In the genomic region with DNA sequence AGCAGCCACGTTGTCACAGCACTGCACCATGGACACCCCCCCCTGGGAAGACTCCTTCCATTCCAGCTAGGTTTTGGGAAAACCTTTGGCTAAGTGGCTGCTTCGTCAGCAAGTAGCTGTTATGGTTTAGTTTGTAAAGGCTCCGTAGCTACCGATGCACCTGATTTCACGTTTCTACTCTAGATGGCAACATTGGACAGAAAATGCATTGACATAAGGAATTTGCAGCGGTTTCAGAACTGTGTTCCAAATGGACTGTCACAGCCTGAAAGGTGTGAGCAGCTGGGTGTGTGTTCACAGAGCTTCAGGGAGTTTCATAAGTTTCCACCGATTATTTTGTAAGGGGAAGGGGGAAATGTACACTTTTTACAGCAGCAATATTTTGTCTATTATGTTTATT, we compare ENCODE assay signal across 22 mouse cellular contexts. TPM values are rescaled to one million over a fixed set of nuclear protein-coding genes. Genes with fewer than 3 reads are reported as not detected.
"Had no signal": no experiment of that assay in that cellular context is flagged by ENCODE, and none has a peak within 500 bp of the region (broad histone marks: within the 10 kb centered on the region; RNA-seq: fewer than 3 reads in every experiment).

No protein-coding gene starts in this region.

RNA-seq across cellular contexts. Expression of gene Olfr1122, which starts 9.0 kb away (rescaled TPM):
- total RNA-seq: layer of hippocampus, adult 18-20 months; layer of hippocampus, postnatal 25 days; left cerebral cortex, postnatal 10 days; megakaryocyte progenitor cell, adult 5-6 weeks; megakaryocyte-erythroid progenitor cell, adult 5-6 weeks; monocyte, adult 5-6 weeks; neutrophil, adult 5-6 weeks had no signal
- polyA plus RNA-seq: kidney, embryonic 16.5 days; limb, embryonic 10.5 days; limb, embryonic 13.5 days; liver, embryonic 12.5 days; liver, embryonic 15.5 days; lung, embryonic 16.5 days; midbrain, embryonic 11.5 days; midbrain, embryonic 15.5 days; myocyte; neural tube, embryonic 13.5 days; small intestine, adult 2 months; spleen, adult 2 months; stomach, embryonic 16.5 days; thymus, adult 2 months had no signal

RNA-seq across cellular contexts. Expression of gene Olfr1123, which starts 21.7 kb away (rescaled TPM):
- total RNA-seq: layer of hippocampus, adult 18-20 months; layer of hippocampus, postnatal 25 days; left cerebral cortex, adult 18-20 months; left cerebral cortex, postnatal 10 days; megakaryocyte progenitor cell, adult 5-6 weeks; megakaryocyte-erythroid progenitor cell, adult 5-6 weeks; monocyte, adult 5-6 weeks; neutrophil, adult 5-6 weeks had no signal
- polyA plus RNA-seq: kidney, embryonic 16.5 days; limb, embryonic 10.5 days; limb, embryonic 13.5 days; liver, embryonic 12.5 days; liver, embryonic 15.5 days; lung, embryonic 16.5 days; midbrain, embryonic 11.5 days; midbrain, embryonic 15.5 days; myocyte; neural tube, embryonic 13.5 days; small intestine, adult 2 months; spleen, adult 2 months; stomach, embryonic 16.5 days; thymus, adult 2 months had no signal

RNA-seq across cellular contexts. Expression of gene Olfr1121, which starts 25.0 kb away (rescaled TPM):
- total RNA-seq: layer of hippocampus, adult 18-20 months; layer of hippocampus, postnatal 25 days; left cerebral cortex, adult 18-20 months; left cerebral cortex, postnatal 10 days; megakaryocyte progenitor cell, adult 5-6 weeks; megakaryocyte-erythroid progenitor cell, adult 5-6 weeks; monocyte, adult 5-6 weeks; neutrophil, adult 5-6 weeks had no signal
- polyA plus RNA-seq: kidney, embryonic 16.5 days; limb, embryonic 10.5 days; limb, embryonic 13.5 days; liver, embryonic 12.5 days; liver, embryonic 15.5 days; lung, embryonic 16.5 days; midbrain, embryonic 11.5 days; midbrain, embryonic 15.5 days; myocyte; neural tube, embryonic 13.5 days; small intestine, adult 2 months; spleen, adult 2 months; stomach, embryonic 16.5 days; thymus, adult 2 months had no signal

RNA-seq across cellular contexts. Expression of gene Olfr1124, which starts 35.4 kb away (rescaled TPM):
- total RNA-seq: layer of hippocampus, adult 18-20 months; layer of hippocampus, postnatal 25 days; left cerebral cortex, adult 18-20 months; left cerebral cortex, postnatal 10 days; megakaryocyte progenitor cell, adult 5-6 weeks; megakaryocyte-erythroid progenitor cell, adult 5-6 weeks; monocyte, adult 5-6 weeks; neutrophil, adult 5-6 weeks had no signal
- polyA plus RNA-seq: liver, embryonic 15.5 days; midbrain, embryonic 11.5 days; midbrain, embryonic 15.5 days; myocyte; small intestine, adult 2 months; spleen, adult 2 months; thymus, adult 2 months had no signal

RNA-seq across cellular contexts. Expression of gene Olfr1120, which starts 40.1 kb away (rescaled TPM):
- total RNA-seq: layer of hippocampus, adult 18-20 months; layer of hippocampus, postnatal 25 days; left cerebral cortex, adult 18-20 months; left cerebral cortex, postnatal 10 days; megakaryocyte progenitor cell, adult 5-6 weeks; megakaryocyte-erythroid progenitor cell, adult 5-6 weeks; monocyte, adult 5-6 weeks; neutrophil, adult 5-6 weeks had no signal
- polyA plus RNA-seq: kidney, embryonic 16.5 days; limb, embryonic 10.5 days; limb, embryonic 13.5 days; liver, embryonic 12.5 days; liver, embryonic 15.5 days; lung, embryonic 16.5 days; midbrain, embryonic 11.5 days; midbrain, embryonic 15.5 days; myocyte; neural tube, embryonic 13.5 days; small intestine, adult 2 months; spleen, adult 2 months; stomach, embryonic 16.5 days; thymus, adult 2 months had no signal
